In genomic region chr5:147243908-147244307, GRCm38 (mm10) we compare ENCODE assay signal across 27 mouse cellular contexts. TPM values are rescaled to one million over a fixed set of nuclear protein-coding genes. Genes with fewer than 3 reads are reported as not detected.
A peak's percentile ranks its signal among the peaks of the same experiment; 100 is the strongest.
DNase-seq lines count a peak whose midpoint lies in the region; ATAC-seq and TF ChIP-seq lines count a peak whose summit lies in the region.
"Had no signal": no experiment of that assay in that cellular context is flagged by ENCODE, and none has a peak within 500 bp of the region (broad histone marks: within the 10 kb centered on the region; RNA-seq: fewer than 3 reads in every experiment).

No protein-coding gene starts in this region.

- WGBS in intestine, postnatal 0 days = 60% methylated on average over 7 of the region's 7 CpGs

- H3K9me3 ChIP-seq in CH12.LX (replicated peaks; ENCODE audit: low read length) = no peaks in the 10 kb centered on the region
- no peaks in the 10 kb centered on the region for H3K9me3 ChIP-seq in intestine, postnatal 0 days (ENCODE audit: control insufficient read depth)
- H3K9me3 ChIP-seq: embryonic facial prominence, embryonic 12.5 days; forebrain, embryonic 13.5 days; forebrain, embryonic 15.5 days had no signal

- no peaks in the 10 kb centered on the region for H3K4me1 ChIP-seq in CH12.LX (ENCODE audit: control insufficient read depth in 1 of 2, insufficient read depth in 2 of 2)
- H3K4me1 ChIP-seq in intestine, postnatal 0 days (replicated peaks; ENCODE audit: control insufficient read depth, insufficient read depth, low read length) = no peaks in the 10 kb centered on the region
- H3K4me1 ChIP-seq: embryonic facial prominence, embryonic 12.5 days; forebrain, embryonic 13.5 days; forebrain, embryonic 15.5 days had no signal

- in situ Hi-C loops in CH12.LX (cut with MboI; ENCODE audit: low pct_ligation_motif_present, low pct_unique_long_range_greater_than_20kb, low sequenced_read_pairs) = no loop called here

- TF ChIP-seq EP300 in CH12.LX (IDR thresholded peaks at IDR 0.05; ENCODE audit: low read length) = no peak

- ATAC-seq in intestine, postnatal 0 days = peak; percentile 84
- ATAC-seq: CD4-positive, CD25-positive, alpha-beta regulatory T cell, adult 4 months; forebrain, embryonic 13.5 days; forebrain, embryonic 15.5 days; forebrain, postnatal 0 days had no signal

- intact Hi-C loops in heart, postnatal 36 days (cut with DNase I) = no loop called here

- no peak for TF ChIP-seq POLR2A in CH12.LX (IDR thresholded peaks at IDR 0.05; ENCODE audit: low read depth, low read length)

- no peak overlapping the region for H3K9ac ChIP-seq in CH12.LX (ENCODE audit: insufficient read depth, low read depth)
- H3K9ac ChIP-seq in intestine, postnatal 0 days (ENCODE audit: low read depth, low read length) = no peak overlapping the region
- H3K9ac ChIP-seq: embryonic facial prominence, embryonic 12.5 days; forebrain, embryonic 13.5 days; forebrain, embryonic 15.5 days; forebrain, postnatal 0 days had no signal

- peaks cover 30% of the 10 kb centered on the region for H3K27me3 ChIP-seq in CH12.LX (replicated peaks)
- H3K27me3 ChIP-seq in intestine, postnatal 0 days (replicated peaks; ENCODE audit: control insufficient read depth, insufficient read depth, low read length) = no peaks in the 10 kb centered on the region
- H3K27me3 ChIP-seq: embryonic facial prominence, embryonic 12.5 days; forebrain, embryonic 15.5 days had no signal

- no peaks in the 10 kb centered on the region for H3K79me2 ChIP-seq in CH12.LX (replicated peaks; ENCODE audit: control insufficient read depth, extremely low read depth, insufficient read depth, poor library complexity, severe bottlenecking)

- DNase-seq in 416B (ENCODE audit: low read depth) = peak; percentile 55
- DNase-seq in CH12.LX (ENCODE audit: extremely low read depth) = no peak
- DNase-seq in ovary, postnatal 36 days (ENCODE audit: low spot score) = no peak
- no peak for DNase-seq in heart, postnatal 36 days
- DNase-seq: adrenal gland, adult 2 months; adrenal gland, postnatal 10 days; adrenal gland, postnatal 25 days; B cell, adult 2 months; cerebellum, adult 11 months; cerebellum, adult 18-20 months; cerebellum, adult 8-10 months; cerebellum, adult 9-11 months; cerebellum, postnatal 14 days; cerebellum, postnatal 36 days; embryo, embryonic 11 days; forebrain, postnatal 0 days had no signal

- dilution Hi-C loops in CH12.LX (cut with MboI; ENCODE audit: extremely low pct_ligation_motif_present, extremely low pct_unique_long_range_greater_than_20kb, low sequenced_read_pairs) = no loop called here

- no peak overlapping the region for H3K27ac ChIP-seq in CH12.LX (ENCODE audit: insufficient read depth, low read depth)
- no peak overlapping the region for H3K27ac ChIP-seq in intestine, postnatal 0 days (ENCODE audit: low read depth, low read length)
- H3K27ac ChIP-seq: embryonic facial prominence, embryonic 12.5 days; forebrain, embryonic 13.5 days; forebrain, embryonic 15.5 days had no signal

- H3K4me2 ChIP-seq in CH12.LX (ENCODE audit: insufficient read depth, low read depth, poor library complexity, severe bottlenecking) = no peak overlapping the region
- H3K4me2 ChIP-seq in intestine, postnatal 0 days (replicated peaks; ENCODE audit: low read depth) = no peak overlapping the region
- H3K4me2 ChIP-seq: embryonic facial prominence, embryonic 12.5 days; forebrain, embryonic 13.5 days; forebrain, embryonic 15.5 days had no signal

- no peak overlapping the region for H3K4me3 ChIP-seq in CH12.LX (replicated peaks in 1 of 3; ENCODE audit: low read depth in 2 of 3, low read length in 2 of 3, poor library complexity in 1 of 3)
- H3K4me3 ChIP-seq in intestine, postnatal 0 days (ENCODE audit: low read depth, low read length) = no peak overlapping the region
- H3K4me3 ChIP-seq: embryonic facial prominence, embryonic 12.5 days; forebrain, embryonic 13.5 days; forebrain, embryonic 15.5 days had no signal

- TF ChIP-seq RAD21 in CH12.LX (IDR thresholded peaks at IDR 0.05; ENCODE audit: low read depth, low read length) = no peak

- TF ChIP-seq CTCF in CH12.LX (conservative IDR thresholded peaks at IDR 0.05 in 1 of 2, IDR thresholded peaks at IDR 0.05 in 1 of 2; ENCODE audit: low read depth in 2 of 2, low read length in 2 of 2) = no peak
- TF ChIP-seq CTCF in intestine, postnatal 0 days (IDR thresholded peaks at IDR 0.05; ENCODE audit: low read depth) = no peak

- no peaks in the 10 kb centered on the region for H3K36me3 ChIP-seq in CH12.LX (replicated peaks in 1 of 2; ENCODE audit: control insufficient read depth in 1 of 2, insufficient read depth in 1 of 2, low read length in 1 of 2)
- H3K36me3 ChIP-seq in intestine, postnatal 0 days (ENCODE audit: control insufficient read depth, insufficient read depth) = no peaks in the 10 kb centered on the region
- H3K36me3 ChIP-seq: embryonic facial prominence, embryonic 12.5 days; forebrain, embryonic 15.5 days had no signal

TF ChIP-seq in CH12.LX, 34 proteins besides CTCF, POLR2A, EP300 and RAD21:
- TF ChIP-seq MYC (IDR thresholded peaks at IDR 0.05; ENCODE audit: low read depth, low read length) = no peak
- TF ChIP-seq PAX5 (IDR thresholded peaks at IDR 0.05; ENCODE audit: low read length) = no peak
- no peak for TF ChIP-seq E2F4 (IDR thresholded peaks at IDR 0.05; ENCODE audit: insufficient replicate concordance, low read depth, low read length)
- no peak for TF ChIP-seq MAX (IDR thresholded peaks at IDR 0.05; ENCODE audit: low read length)
- TF ChIP-seq SMC3 (IDR thresholded peaks at IDR 0.05; ENCODE audit: low read depth, low read length) = no peak
- no peak for TF ChIP-seq JUND (conservative IDR thresholded peaks at IDR 0.05; ENCODE audit: low read depth, low read length)
- peak; percentile 66; the same call in 1 of the 2 replicates for TF ChIP-seq MAFK (IDR thresholded peaks at IDR 0.05; ENCODE audit: insufficient replicate concordance, low read length)
- TF ChIP-seq SIN3A (IDR thresholded peaks at IDR 0.05; ENCODE audit: low read length) = no peak

RNA-seq across cellular contexts. Expression of gene Pdx1, which starts 25.9 kb away (rescaled TPM):
- total RNA-seq in CH12.LX (2012; rRNA removed) (not detected in 2 replicates), CH12.LX (2014; rRNA removed) (not detected in 2 replicates)
- polyA plus RNA-seq in CH12.LX (2012; ENCODE audit: insufficient read length, low read depth) = not detected in 2 replicates
- 6.7 and 9.2 TPM in 2 replicates for polyA plus RNA-seq in intestine, postnatal 0 days (2015; fragmentation: Nextera tagmentation; extraction: Ambion mirVana)
- not detected for total RNA-seq in heart, postnatal 36 days (2021)
- total RNA-seq: adrenal gland, adult 2 months; adrenal gland, postnatal 10 days; adrenal gland, postnatal 25 days; common myeloid progenitor, adult 5-6 weeks; forebrain, postnatal 0 days had no signal
- polyA plus RNA-seq: adrenal gland, adult 2 months; brain, embryonic 14.5 days; CD4-positive, CD25-positive, alpha-beta regulatory T cell, adult 4 months; embryonic facial prominence, embryonic 12.5 days; embryonic facial prominence, embryonic 14.5 days; forebrain, embryonic 11.5 days; forebrain, embryonic 13.5 days; forebrain, embryonic 15.5 days; forebrain, postnatal 0 days had no signal

RNA-seq across cellular contexts. Expression of gene Gsx1, which starts 55.4 kb away (rescaled TPM):
- total RNA-seq in CH12.LX (2012; rRNA removed) (not detected in 2 replicates), CH12.LX (2014; rRNA removed) (not detected in 2 replicates)
- not detected in 2 replicates for polyA plus RNA-seq in CH12.LX (2012; ENCODE audit: insufficient read length, low read depth)
- polyA plus RNA-seq in intestine, postnatal 0 days (2015; fragmentation: Nextera tagmentation; extraction: Ambion mirVana) = not detected in 2 replicates
- not detected for total RNA-seq in heart, postnatal 36 days (2021)
- total RNA-seq: adrenal gland, adult 2 months; adrenal gland, postnatal 10 days; adrenal gland, postnatal 25 days; adrenal gland, postnatal 4 days; common myeloid progenitor, adult 5-6 weeks; ES-E14 had no signal
- polyA plus RNA-seq: adrenal gland, adult 2 months; CD4-positive, CD25-positive, alpha-beta regulatory T cell, adult 4 months; embryonic facial prominence, embryonic 14.5 days had no signal
